Mouse (Mus musculus): Measurements from ENCODE around the gene Ugt1a7c. TPM values are rescaled to one million over a fixed set of nuclear protein-coding genes. Genes with fewer than 3 reads are reported as not detected.

Ugt1a7c gene
- total and polyA plus RNA-seq, 3 experiments, result not detected

- DNase-seq (ENCODE audit: low read depth, low spot score), result no peak
Measured at GRCm38 (mm10) chr1:88255989-88256754, 161.3 kb downstream of the Ugt1a7c start.

DNA sequence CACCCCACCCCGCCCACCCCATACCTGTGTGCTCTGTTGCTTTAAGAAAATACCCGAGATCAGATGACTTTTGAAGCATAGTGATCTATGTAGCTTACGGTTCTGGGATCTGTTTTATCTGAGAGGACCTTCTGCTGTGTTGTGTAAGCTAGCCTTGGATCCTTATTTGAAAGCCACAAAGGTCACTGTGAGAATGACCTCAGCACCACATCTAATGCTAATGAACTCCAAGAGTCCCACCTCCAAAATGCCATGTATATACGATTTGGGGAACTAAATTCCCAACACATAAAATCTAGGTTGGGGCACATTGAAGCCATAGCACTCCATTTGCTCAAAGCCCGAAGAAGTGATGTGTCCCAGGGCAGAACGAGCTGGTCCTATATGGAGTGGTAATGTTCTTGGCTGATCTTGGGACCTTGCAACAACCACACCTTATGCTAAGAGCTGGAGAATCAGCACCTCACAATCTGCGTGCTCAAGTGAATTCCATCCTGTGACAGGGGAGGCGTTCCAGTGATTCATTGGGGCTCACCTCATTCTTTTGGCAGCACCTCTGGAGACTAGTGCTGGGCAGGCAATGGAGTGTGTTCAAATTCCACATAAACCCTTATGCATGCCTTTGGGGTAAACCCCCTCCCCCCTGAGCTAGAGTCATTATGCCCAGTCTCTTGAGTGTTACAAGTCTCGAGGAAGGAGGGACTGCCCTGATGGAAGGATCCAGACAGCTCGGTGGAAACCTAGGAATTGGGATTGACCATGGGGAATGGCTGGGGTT is 162.2 kb downstream of the Ugt1a7c start:
- peaks cover 0 to 13% of the 10 kb centered on the region in 2 experiments; a peak in 2 of 4 replicates for H3K36me3 ChIP-seq (ENCODE audit: control insufficient read depth in 1 of 2, insufficient read depth in 2 of 2, low read length in 2 of 2)
- H3K4me1 ChIP-seq (ENCODE audit: control insufficient read depth in 1 of 2, insufficient read depth in 2 of 2, low read length in 2 of 2), result peaks cover 2 to 9% of the 10 kb centered on the region in 2 experiments; a peak in 3 of 4 replicates
- no peaks in the 10 kb centered on the region for H3K9me3 ChIP-seq (replicated peaks; ENCODE audit: insufficient read depth, low read length)
- no peak overlapping the region for H3K9ac ChIP-seq (ENCODE audit: control insufficient read depth, low read depth, low read length, poor library complexity, severe bottlenecking)
- no peaks in the 10 kb centered on the region for H3K27me3 ChIP-seq (ENCODE audit: control insufficient read depth in 1 of 2, insufficient read depth in 2 of 2, low read length in 2 of 2)
- H3K27ac ChIP-seq (ENCODE audit: control insufficient read depth, low read depth, low read length), result no peak overlapping the region
- TF ChIP-seq MXI1 (IDR thresholded peaks at IDR 0.05; ENCODE audit: low read depth, low read length) (no peak), SMC3 (IDR thresholded peaks at IDR 0.05; ENCODE audit: low read depth, low read length) (no peak), JUND (IDR thresholded peaks at IDR 0.05; ENCODE audit: low read depth, low read length) (no peak), USF1 (IDR thresholded peaks at IDR 0.05; ENCODE audit: low read depth, low read length) (no peak), MAFK (IDR thresholded peaks at IDR 0.05; ENCODE audit: borderline replicate concordance, low read depth, low read length) (no peak), GATA1 (IDR thresholded peaks at IDR 0.05; ENCODE audit: low read depth, low read length) (no peak), RCOR1 (IDR thresholded peaks at IDR 0.05; ENCODE audit: low read depth, low read length) (no peak)
- DNase-seq (ENCODE audit: low read depth, low spot score), result no peak
- no peaks in the 10 kb centered on the region for H3K79me2 ChIP-seq (ENCODE audit: control insufficient read depth, insufficient read depth, low read length, poor library complexity)
- H3K4me3 ChIP-seq (ENCODE audit: control insufficient read depth in 1 of 2, insufficient read depth in 1 of 2, low read depth in 2 of 2, low read length in 2 of 2), result no peak overlapping the region

More at GRCm38 (mm10) chr1:88255989-88256754, 161.3 kb downstream of the Ugt1a7c start:
- H3K36me3 ChIP-seq (ENCODE audit: control insufficient read depth in 1 of 2, insufficient read depth in 2 of 2, low read length in 2 of 2), result peaks cover 0 to 4% of the 10 kb centered on the region in 2 experiments; a peak in 2 of 4 replicates
- TF ChIP-seq ZNF384 (IDR thresholded peaks at IDR 0.05; ENCODE audit: low read depth, low read length) (no peak), NRF1 (IDR thresholded peaks at IDR 0.05; ENCODE audit: insufficient read depth, low read depth, low read length, poor library complexity, severe bottlenecking) (no peak), EP300 (IDR thresholded peaks at IDR 0.05; ENCODE audit: low read depth in 1 of 2, low read length in 2 of 2) (no peak), ELF1 (IDR thresholded peaks at IDR 0.05; ENCODE audit: low read depth, low read length) (no peak), KAT2A (conservative IDR thresholded peaks at IDR 0.05; ENCODE audit: low read depth, low read length) (no peak), TBP (IDR thresholded peaks at IDR 0.05; ENCODE audit: low read depth, low read length) (no peak), RAD21 (IDR thresholded peaks at IDR 0.05; ENCODE audit: low read depth, low read length) (no peak), CHD2 (IDR thresholded peaks at IDR 0.05; ENCODE audit: low read length) (no peak), HCFC1 (IDR thresholded peaks at IDR 0.05; ENCODE audit: low read depth, low read length) (no peak), NELFE (IDR thresholded peaks at IDR 0.05; ENCODE audit: low read depth, low read length) (no peak), MYC (IDR thresholded peaks at IDR 0.05; ENCODE audit: low read depth, low read length) (no peak), GATA1 (IDR thresholded peaks at IDR 0.05; ENCODE audit: low read depth, low read length) (no peak), BHLHE40 (IDR thresholded peaks at IDR 0.05; ENCODE audit: borderline replicate concordance, low read depth, low read length) (no peak), MAZ (IDR thresholded peaks at IDR 0.05; ENCODE audit: low read depth, low read length) (no peak)
- no peak overlapping the region for H3K27ac ChIP-seq (ENCODE audit: control insufficient read depth, low read depth, low read length)
- H3K4me1 ChIP-seq (ENCODE audit: control insufficient read depth in 1 of 2, insufficient read depth in 2 of 2, low read length in 2 of 2), result 0 out of 4 replicates have a peak, but pooled peaks cover 0 to 3% of the 10 kb centered on the region in 2 experiments
- H3K9ac ChIP-seq (ENCODE audit: control insufficient read depth, low read depth, low read length, poor library complexity, severe bottlenecking), result no peak overlapping the region
- H3K4me3 ChIP-seq (ENCODE audit: control insufficient read depth in 1 of 2, insufficient read depth in 1 of 2, low read depth in 2 of 2, low read length in 2 of 2), result no peak overlapping the region
- no peaks in the 10 kb centered on the region for H3K9me3 ChIP-seq (replicated peaks; ENCODE audit: insufficient read depth, low read length)
- H3K79me2 ChIP-seq (ENCODE audit: control insufficient read depth, insufficient read depth, low read length, poor library complexity), result no peaks in the 10 kb centered on the region
- H3K27me3 ChIP-seq (ENCODE audit: control insufficient read depth in 1 of 2, insufficient read depth in 2 of 2, low read length in 2 of 2), result no peaks in the 10 kb centered on the region
